Mouse (Mus musculus): ENCODE measurements around the gene Dcst1. TPM values are rescaled to one million over a fixed set of nuclear protein-coding genes. Genes with fewer than 3 reads are reported as not detected.

Gene Dcst1
- not detected in 2 replicates for polyA plus RNA-seq (2012; ENCODE audit: low replicate concordance)

GRCm38 (mm10) chr3:89365153-89365485 is at the start of gene Dcst1:
Dcst1 (minus strand) TSS chr3:89365253.

GRCm38 (mm10) chr3:89411490-89412393 is 46.7 kb upstream of the Dcst1 start, which contains the start of gene Flad1:
Flad1 (minus strand) TSS chr3:89411870.

DNA sequence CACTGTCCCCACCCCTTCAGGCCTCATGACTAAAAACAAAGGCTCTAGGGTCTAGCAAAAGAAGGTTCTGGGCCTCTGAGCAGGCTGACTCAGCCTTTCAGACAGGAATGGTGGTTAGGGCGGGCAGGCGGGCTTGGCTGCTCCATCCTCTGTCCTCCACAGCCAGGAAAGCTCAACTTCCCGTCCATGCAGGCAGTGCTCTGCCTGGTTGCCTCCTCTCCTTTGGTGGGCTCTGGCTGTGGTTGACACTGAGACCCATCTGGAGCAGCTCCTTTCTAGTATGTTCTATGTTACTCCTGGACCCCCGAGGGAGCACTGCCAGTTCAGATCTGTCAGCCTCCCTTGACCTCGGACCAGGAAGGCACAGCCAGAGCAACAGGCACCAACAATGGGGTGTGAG is 37.6 kb upstream of the Dcst1 start, which contains the start of gene Lenep:
Lenep (minus strand) TSS at position 101 of the 400 bp plus-strand sequence.

DNA sequence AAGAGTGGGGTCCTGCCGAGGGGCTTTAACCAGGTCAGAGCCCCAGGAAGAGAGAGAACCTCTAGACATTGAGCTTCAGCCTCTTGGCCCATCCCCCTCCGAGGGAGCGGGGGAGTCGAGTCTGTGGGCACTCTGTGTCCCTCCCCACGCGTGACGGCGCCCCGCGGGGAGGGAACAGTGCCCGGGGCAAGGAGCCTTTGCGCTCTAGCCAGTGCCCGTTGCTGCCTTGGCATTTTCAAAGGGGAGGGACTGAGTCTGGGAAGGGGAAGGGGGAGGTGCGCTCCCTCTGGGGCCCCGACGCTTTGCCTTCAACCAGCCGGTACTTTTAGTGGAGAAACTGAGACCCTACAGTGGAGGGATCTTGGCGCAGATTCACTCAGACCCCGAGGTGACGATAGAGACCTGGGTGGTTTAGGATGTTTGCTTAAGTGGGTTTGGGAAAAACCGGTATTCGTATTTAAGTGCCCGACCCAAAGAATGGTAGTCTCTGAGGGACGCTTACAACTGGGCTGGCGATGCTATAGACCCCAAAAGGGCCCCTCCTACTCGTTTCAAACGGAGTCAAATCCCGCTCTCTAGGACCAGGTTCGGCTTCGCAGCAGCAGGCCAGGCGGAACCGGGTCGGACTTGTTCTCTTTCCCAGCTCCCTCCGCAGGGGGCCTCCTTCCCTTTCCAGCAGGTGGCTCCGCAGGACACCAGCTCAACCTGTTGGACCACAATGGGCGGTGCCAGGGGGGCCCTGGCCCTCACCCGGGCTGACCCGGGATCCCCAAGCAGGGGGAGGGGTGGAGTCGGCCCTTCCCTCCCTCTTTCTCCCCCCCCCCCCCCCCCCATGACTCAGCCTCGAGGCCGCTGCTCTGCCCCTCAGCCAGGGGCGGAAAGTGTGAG is 29.2 kb upstream of the Dcst1 start, which contains the start of gene Zbtb7b:
Zbtb7b (minus strand) TSS at position 771 of the 888 bp plus-strand sequence.

DNA sequence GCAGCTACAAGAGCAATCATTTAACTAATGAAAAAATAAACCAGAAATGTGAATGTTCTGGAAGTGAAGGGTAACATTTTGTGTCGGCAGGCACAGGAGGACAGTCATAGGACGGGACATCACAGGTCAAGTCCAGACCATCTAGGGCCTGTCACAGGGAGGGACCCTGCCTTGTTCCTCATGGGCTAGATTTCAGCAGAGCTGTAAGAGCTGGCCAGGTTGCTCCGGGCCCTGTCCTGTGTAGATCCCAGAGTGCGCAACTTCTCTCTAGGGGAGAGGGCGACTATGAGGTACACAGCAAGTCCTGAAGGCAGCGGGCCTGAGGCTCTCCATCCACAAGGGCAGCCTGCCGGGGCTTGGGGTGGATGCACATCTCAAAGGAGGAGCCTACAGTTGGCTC is 3.4 kb downstream of the Dcst1 start, which contains the start of gene Dcst2:
Dcst2 (plus strand) TSS at position 301 of the 400 bp plus-strand sequence.

GRCm38 (mm10) chr3:89349869-89350501 is 15.1 kb downstream of the Dcst1 start, which contains the start of gene Adam15:
Adam15 (minus strand) TSS chr3:89349996.

DNA sequence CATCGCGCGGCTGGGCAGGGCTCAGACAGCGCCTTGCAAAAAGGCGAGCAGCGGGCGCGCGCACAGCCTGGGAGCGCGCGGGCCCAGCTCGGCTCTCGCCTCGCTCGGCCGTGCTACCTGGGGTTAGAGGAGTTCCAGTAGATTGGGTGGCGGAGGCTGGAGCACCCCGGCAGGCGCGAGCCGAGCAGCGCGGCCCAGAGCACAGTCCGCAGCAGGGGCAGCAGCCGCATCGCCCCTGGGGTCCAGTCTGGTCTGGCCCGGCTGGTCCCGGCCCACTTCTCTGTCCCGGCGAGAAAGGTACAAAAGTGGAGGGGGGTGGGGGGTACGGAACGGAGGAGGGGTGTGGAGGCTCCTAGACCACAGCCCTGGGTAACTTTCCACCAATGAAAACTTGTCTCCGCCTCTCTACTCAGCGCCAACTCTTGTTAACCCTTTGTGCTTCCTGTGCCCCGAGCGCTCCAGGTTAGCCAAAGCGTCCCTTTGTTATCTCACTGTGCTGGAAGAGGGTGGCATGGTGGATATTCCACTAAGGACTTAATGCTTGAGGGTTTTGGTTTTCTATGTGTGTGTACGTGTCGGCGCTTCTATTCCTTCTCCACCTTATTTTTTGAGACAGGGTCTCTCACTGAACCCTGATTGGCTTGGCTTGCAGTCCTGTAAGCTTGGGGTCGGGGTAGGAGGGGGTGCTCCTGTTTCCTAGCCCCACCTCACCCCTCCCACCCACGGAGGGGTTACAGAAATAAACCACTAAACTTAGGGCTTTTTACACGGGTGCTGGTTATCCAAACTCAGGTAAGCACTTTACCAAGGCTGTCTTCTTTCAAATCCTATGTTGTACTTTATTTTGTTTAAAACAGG is 27.1 kb downstream of the Dcst1 start, which contains the start of gene Efna4:
Efna4 (minus strand) TSS at position 308 of the 858 bp plus-strand sequence.

GRCm38 (mm10) chr3:89322514-89323165 is 42.4 kb downstream of the Dcst1 start, which contains the start of gene Efna3:
Efna3 (minus strand) TSS chr3:89322965.

Other genes with a start within 250 kb of the Dcst1 start
- 5.5 and 56.5 TPM in 2 replicates for gene Pklr, start 229.1 kb downstream of the Dcst1 start, polyA plus RNA-seq (2012; ENCODE audit: low replicate concordance)
- gene Hcn3, start 205.1 kb downstream of the Dcst1 start, polyA plus RNA-seq (2012; ENCODE audit: low replicate concordance), result 3.0 and 4.4 TPM in 2 replicates
- gene Clk2, start 200.5 kb downstream of the Dcst1 start, polyA plus RNA-seq (2012; ENCODE audit: low replicate concordance), result 48.8 and 75.7 TPM in 2 replicates
- gene Scamp3, start 187.8 kb downstream of the Dcst1 start, polyA plus RNA-seq (2012; ENCODE audit: low replicate concordance), result 280 and 307 TPM in 2 replicates
- gene Fam189b, start 182.1 kb downstream of the Dcst1 start, polyA plus RNA-seq (2012; ENCODE audit: low replicate concordance), result 144 and 333 TPM in 2 replicates
- gene Gba, start 162.3 kb downstream of the Dcst1 start, polyA plus RNA-seq (2012; ENCODE audit: low replicate concordance), result 14.9 and 15.3 TPM in 2 replicates
- 0.47 and 0.53 TPM in 2 replicates for gene Thbs3, start 150.1 kb downstream of the Dcst1 start, polyA plus RNA-seq (2012; ENCODE audit: low replicate concordance)
- gene Mtx1, start 138.2 kb downstream of the Dcst1 start, polyA plus RNA-seq (2012; ENCODE audit: low replicate concordance), result 196 and 222 TPM in 2 replicates
- 0.72 and 1.1 TPM in 2 replicates for gene Muc1, start 136.2 kb downstream of the Dcst1 start, polyA plus RNA-seq (2012; ENCODE audit: low replicate concordance)
- 77.7 and 182 TPM in 2 replicates for gene Krtcap2, start 119.3 kb downstream of the Dcst1 start, polyA plus RNA-seq (2012; ENCODE audit: low replicate concordance)
- 7.9 and 14.5 TPM in 2 replicates for gene Trim46, start 118.9 kb downstream of the Dcst1 start, polyA plus RNA-seq (2012; ENCODE audit: low replicate concordance)
- gene Dpm3, start 105.9 kb downstream of the Dcst1 start, polyA plus RNA-seq (2012; ENCODE audit: low replicate concordance), result 332 and 345 TPM in 2 replicates
- 38.7 and 63.5 TPM in 2 replicates for gene Slc50a1, start 94.7 kb downstream of the Dcst1 start, polyA plus RNA-seq (2012; ENCODE audit: low replicate concordance)
- gene Efna1, start 84.1 kb downstream of the Dcst1 start, polyA plus RNA-seq (2012; ENCODE audit: low replicate concordance), result 0.37 and 0.85 TPM in 2 replicates
- gene Efna3, start 42.3 kb downstream of the Dcst1 start, polyA plus RNA-seq (2012; ENCODE audit: low replicate concordance), result not detected in 2 replicates
- 0.65 and 1.9 TPM in 2 replicates for gene Efna4, start 27.2 kb downstream of the Dcst1 start, polyA plus RNA-seq (2012; ENCODE audit: low replicate concordance)
- gene Adam15, start 15.3 kb downstream of the Dcst1 start, polyA plus RNA-seq (2012; ENCODE audit: low replicate concordance), result 41.8 and 169 TPM in 2 replicates
- not detected in 2 replicates for gene Dcst2, start 3.3 kb downstream of the Dcst1 start, polyA plus RNA-seq (2012; ENCODE audit: low replicate concordance)
- 186 and 424 TPM in 2 replicates for gene Zbtb7b, start 29.5 kb upstream of the Dcst1 start, polyA plus RNA-seq (2012; ENCODE audit: low replicate concordance)
- gene Lenep, start 37.5 kb upstream of the Dcst1 start, polyA plus RNA-seq (2012; ENCODE audit: low replicate concordance), result 0.49 TPM in 1 of 2 replicates, not detected in the other
- gene Flad1, start 46.6 kb upstream of the Dcst1 start, polyA plus RNA-seq (2012; ENCODE audit: low replicate concordance), result 15.1 and 28.4 TPM in 2 replicates
- gene Cks1b, start 53.1 kb upstream of the Dcst1 start, polyA plus RNA-seq (2012; ENCODE audit: low replicate concordance), result 9.2 and 12.8 TPM in 2 replicates
- 109 and 110 TPM in 2 replicates for gene Shc1, start 53.2 kb upstream of the Dcst1 start, polyA plus RNA-seq (2012; ENCODE audit: low replicate concordance)
- gene Pygo2, start 65.0 kb upstream of the Dcst1 start, polyA plus RNA-seq (2012; ENCODE audit: low replicate concordance), result 170 and 494 TPM in 2 replicates
- gene Pbxip1, start 71.5 kb upstream of the Dcst1 start, polyA plus RNA-seq (2012; ENCODE audit: low replicate concordance), result 65.6 and 87.9 TPM in 2 replicates
- gene Pmvk, start 89.3 kb upstream of the Dcst1 start, polyA plus RNA-seq (2012; ENCODE audit: low replicate concordance), result 0.87 and 11.8 TPM in 2 replicates
- gene Kcnn3, start 154.9 kb upstream of the Dcst1 start, polyA plus RNA-seq (2012; ENCODE audit: low replicate concordance), result 0.04 TPM in 1 of 2 replicates, not detected in the other

Measured in hematopoietic multipotent progenitor cell, adult 10-12 weeks (in vitro differentiated cells).